Mouse (Mus musculus) urinary bladder, postnatal 14 days (tissue): ENCODE measurements around the gene Ano10.
A peak's percentile ranks its signal among the peaks of the same experiment; 100 is the strongest.
"Not testable (repeated sequence)": the region's sequence is repeated elsewhere in the genome, so short reads cannot be mapped to it uniquely, and the experiment has no call there.

ENCODE experiments used
- DNase-seq: peaks from one replicate; pipeline ENCODE4 v3.0.0; 2021; ENCODE audit warnings: low spot score

Ano10 gene

DNA sequence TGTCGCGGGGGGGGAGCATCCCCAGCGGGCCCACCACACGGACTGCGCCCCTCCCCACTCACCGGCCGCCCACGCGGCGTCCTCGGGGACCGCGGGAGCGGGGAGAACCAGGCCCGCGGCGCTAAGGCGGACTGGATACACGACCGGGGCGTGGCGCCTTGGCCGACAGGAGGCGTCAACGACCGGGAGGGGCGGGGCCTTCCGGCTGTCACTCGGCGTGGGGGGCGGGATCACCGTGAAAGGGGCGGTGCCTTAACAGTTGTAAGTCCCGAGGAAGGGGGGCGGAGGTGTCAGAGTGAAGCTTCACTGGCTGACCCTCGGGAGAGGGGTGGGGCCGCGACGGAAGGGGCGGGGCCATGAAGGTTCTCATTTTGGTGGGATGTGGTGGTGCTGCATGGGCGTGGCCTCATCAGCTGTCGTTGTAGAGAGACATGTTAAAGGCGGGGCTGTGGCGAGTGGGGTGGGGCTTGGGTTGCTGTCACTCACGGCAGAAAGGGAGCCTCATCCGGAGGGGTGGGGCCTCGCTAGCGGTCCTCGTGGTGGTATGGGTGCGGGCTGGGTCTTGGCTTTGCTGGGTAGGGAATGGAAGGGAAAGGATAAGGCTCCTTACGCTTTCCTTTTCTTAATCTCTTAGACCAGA lies at the start of gene Ano10:
Gene Ano10, minus strand, starts transcription at position 182 of the 640 bp plus-strand sequence.
- peak; percentile 98 for DNase-seq

DNA sequence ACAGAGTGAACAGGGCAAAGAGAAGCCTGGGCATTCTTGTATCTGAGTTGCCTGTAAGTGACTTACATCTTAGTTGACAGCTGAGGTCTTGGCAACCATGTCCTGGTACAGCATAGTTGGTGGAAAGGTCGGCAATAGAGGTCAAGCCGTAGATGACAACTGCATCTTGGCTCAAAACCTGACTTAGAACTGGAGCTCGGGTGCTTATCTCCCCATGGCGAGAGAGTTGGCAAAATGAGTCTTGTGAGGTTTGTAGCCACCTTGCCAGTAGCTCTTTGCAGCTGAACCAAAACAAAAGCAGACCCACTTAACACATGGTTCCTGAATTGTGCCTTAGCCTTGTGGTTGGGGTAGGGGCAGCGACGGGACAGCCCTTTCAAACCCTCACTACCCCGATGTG lies 49.2 kb upstream of the Ano10 start:
- no peak for DNase-seq

DNA sequence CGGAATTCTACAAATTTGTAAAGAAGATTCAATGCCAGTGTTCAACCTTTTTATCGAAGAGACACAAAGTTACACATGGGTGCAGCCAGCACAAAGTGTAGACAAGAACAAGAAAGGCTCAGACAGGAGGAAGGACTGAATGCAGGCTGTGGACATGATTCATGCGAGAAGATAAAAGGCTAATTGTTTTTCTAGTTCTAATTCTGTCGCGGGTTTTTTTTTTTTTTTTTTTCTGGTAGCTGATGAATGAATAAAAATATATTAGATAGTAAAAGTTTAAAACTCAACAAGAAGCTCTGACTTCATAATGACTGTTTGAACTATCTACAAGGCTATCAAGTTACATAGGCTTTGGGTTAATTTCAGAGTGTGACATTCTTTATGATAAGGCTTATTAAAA lies 45.7 kb upstream of the Ano10 start:
- DNase-seq = no peak

DNA sequence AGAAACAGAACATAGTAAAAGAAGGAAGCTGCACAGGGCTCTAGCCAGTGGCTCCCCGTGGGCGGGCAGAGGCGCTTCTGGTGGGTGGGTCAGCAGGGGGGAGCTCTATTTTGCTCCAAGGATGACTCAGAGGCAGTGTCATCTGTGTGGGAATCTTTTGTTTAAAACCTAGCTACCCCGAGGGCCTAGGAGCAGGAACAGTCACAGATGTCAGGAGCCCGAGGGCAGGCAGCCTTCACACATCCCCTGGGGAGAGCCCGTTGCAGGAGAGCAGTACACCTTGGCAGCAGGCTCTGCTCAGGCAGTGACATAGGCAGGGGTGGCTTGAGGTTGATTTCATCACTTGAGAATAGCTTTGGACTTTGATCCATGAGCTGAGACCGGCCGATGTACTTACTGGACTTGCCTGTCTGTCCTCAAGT lies 43.3 kb upstream of the Ano10 start:
- no peak for DNase-seq

DNA sequence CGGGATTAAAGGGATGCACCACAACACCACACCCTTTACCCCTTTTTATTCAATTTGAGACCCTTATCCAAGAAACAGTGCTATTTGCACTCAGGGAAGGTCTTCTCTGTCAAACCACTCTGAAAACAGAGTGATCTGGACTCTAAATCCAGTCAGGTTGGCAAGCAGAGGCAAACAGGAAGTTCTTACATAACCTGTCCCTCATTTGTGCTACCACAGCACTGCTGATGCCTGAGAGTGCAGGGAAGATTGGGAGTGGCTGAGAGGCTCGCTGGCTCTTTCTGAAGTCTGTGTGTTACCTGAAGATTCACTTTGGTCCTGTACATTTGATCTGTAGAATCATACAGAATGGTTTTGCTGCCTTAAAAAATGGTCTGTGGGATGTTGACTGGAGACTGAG lies 42.5 kb upstream of the Ano10 start:
- no peak for DNase-seq

DNA sequence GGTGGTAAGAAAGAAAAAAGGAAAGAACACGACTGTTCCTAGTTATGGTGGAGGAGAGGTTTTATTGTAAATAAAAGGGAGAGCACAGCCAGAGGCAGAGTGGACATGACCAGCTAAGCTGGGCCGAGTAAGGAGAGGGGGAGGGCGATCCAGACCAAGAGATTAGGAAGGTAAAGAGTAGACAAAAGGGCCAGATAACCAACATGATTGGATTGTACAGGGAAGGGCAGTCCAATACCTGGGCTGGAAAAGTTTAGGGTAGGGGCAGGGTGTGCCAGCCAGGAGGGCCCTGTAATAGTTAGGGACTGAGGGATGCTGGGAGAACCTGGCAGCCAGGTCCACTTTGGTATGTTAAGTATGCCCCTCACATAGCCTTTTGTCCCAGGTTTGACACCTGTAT lies 34.0 kb upstream of the Ano10 start:
- DNase-seq = no peak

DNA sequence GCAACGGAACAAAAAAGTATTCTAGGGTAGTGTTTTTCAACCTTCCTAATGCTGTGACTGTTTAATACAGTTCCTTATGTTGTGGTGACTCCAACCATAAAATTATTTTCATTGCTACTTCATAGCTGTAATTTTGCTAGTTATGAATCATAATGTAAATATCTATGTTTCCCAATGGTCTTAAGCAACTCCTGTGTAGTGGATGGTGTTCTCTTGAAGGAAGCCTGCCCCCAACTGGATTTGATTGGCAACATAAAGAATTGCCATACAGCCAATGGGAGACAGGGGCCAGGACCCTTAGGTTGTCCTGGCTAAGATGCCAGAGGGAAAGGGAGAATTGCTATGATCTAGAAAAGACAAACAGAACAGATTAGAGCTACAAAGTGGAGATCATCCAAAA lies 31.8 kb upstream of the Ano10 start:
- no peak for DNase-seq

DNA sequence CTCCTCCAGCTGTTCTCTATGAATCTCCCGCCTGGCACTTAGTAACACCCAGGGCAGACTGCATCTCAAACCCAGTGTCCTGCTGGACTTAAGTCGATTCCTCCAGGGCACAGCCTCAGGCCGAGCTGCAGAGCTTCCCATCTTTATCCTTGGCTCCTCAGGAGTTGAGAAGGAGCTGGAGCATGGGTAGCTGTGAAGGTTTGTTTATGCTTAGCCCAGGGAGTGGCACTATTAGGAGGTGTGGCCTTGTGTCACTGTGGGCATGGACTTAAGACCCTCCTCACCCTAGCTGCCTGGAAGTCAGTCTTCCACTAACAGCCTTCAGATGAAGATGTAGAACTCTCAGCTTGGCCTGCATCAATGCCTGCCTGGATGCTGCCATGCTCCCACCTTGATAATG lies 28.1 kb upstream of the Ano10 start:
- no peak for DNase-seq

DNA sequence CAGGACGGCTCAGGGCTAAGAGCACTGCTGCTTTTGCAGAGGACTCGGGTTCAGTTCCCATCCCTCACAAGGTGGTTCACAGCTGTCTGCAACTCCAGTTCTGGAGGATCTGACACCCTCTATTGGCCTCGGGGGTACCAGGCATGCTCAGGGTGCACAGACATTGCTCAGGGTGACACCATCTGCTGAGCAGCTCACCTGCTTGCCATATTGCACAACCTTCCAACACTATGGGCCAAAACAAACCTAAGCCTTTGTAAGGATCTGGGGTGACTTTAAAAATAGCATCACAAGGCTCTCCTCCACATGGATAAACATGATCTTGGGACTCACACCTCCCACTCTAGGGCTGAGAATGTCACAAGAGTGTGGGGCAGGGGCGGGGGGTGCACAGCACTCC lies 26.4 kb upstream of the Ano10 start:
- no peak for DNase-seq

DNA sequence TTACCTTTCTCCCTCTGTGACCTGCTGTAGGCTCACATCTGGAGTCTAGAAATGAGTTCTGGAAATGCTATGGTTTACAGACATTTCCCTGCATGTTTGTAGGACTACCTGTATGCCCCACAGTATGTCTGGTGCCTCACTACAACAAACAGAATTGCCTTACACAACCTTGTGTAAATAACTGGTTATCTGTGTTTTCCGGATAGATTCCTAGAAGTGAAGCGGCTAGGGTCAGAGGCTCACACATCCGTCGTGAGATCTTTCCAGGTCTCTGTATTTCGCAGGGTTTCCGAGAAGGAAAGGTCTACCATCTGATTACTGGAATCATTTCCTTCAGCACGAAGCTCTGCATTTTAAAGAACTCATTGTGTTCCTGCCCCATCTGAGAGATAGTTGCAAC lies 22.3 kb upstream of the Ano10 start:
- no peak for DNase-seq

DNA sequence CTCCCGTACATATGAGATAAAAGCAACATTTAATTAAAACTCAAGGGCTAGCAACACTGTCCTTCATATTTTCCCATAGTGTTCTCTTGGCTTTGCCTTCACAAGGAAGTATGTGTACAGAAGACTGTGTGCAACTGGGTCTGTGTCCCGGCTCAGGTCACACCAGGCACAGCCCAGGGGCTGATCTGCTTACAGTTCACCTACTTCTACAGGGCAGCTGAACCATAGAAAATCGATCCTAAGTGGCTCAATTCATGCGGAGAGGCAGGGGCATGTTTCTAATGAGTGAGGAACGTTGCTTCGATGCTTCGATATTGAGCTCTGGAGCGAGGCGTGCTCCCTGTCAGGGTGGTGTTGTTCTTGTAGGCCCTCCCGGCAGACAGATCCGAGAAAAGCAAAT lies 21.3 kb upstream of the Ano10 start:
- DNase-seq = no peak

DNA sequence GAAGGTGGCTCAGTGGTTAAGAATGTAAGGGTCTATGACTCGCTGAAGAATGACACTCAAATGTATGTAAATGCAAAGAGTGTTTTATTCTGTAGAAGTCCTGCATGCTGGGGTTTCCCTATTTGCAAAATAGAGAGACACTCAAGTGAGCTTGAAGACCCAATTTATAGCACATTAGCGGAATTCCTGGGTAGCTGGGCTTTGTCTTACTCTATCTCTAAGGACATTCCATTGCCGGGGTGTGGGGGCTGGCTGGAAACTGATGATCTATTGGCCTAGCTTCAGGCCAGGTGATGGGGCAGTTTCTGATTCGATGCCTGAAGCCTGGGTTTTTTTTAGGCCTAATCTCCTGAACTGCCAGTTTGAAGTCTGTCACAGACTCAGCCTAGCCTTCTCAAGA lies 20.7 kb upstream of the Ano10 start:
- no peak for DNase-seq

DNA sequence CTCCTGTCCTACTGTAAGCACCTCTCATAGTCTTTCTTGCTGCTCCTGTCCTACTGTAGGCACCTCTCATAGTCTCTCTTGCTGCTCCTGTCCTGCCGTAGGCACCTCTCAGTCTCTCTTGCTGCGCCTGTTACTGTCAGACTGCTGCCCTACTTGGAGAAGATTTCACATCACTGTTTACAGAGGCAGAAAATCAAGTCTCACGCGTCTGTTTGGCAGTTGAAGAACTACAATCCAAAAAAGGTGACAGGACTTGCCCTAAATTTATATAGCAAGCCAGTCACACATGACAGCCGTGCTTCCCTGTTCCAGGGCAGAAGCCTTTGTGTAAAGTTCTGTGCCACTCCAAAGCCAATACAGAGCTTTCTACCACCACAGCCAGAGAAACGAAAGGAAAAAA lies 20.2 kb upstream of the Ano10 start:
- DNase-seq = no peak

DNA sequence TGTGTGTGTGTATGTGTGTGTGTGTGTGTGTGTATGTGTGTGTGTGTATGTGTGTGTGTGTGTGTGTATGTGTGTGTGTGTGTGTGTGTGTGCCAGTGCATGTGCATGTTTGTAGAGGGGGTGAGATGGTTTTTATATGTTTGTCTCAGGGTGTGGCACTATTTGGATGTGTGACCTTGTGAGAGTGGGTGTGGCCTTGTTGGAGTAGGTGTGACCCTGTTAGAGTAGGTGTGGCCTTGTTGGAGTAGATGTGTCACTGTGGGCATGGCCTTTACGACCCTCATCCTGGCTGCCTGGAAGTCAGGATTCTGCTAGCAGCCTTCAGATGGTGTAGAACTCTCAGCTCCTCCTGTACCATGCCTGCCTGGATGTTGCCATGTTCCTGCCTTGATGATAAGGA lies 18.9 kb upstream of the Ano10 start:
- not testable (repeated sequence) for DNase-seq

DNA sequence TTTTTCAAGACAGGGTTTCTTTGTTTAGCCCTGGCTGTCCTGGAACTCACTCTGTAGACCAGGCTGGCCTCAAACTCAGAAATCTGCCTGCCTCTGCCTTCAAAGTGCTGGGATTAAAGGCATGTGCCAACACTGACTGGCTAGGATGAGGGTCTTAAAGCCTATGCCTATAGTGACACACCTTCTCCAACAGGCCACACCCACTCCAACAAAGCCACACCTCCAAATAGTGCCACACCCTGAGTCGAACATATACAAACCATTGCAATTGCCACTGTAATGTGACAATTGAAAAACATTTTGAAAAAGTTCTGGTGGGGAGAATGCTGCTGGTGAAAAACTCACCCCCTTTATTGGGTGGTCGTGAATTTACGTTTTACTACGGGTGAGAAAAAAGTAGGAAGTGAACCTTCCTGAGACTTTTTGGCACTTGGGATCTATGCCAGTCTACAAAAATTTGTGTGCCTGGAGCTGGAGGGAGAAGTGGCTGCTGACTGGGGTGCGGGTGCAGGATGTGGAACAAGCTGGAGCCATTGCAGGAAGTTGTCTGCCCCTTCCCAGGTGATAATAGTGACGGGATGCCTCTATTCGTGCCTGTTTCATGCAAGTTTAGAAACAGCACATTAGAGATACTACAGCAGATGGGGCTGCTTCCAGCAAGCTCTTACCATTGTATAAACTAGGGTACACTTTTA lies 18.2 kb upstream of the Ano10 start:
- DNase-seq = no peak

DNA sequence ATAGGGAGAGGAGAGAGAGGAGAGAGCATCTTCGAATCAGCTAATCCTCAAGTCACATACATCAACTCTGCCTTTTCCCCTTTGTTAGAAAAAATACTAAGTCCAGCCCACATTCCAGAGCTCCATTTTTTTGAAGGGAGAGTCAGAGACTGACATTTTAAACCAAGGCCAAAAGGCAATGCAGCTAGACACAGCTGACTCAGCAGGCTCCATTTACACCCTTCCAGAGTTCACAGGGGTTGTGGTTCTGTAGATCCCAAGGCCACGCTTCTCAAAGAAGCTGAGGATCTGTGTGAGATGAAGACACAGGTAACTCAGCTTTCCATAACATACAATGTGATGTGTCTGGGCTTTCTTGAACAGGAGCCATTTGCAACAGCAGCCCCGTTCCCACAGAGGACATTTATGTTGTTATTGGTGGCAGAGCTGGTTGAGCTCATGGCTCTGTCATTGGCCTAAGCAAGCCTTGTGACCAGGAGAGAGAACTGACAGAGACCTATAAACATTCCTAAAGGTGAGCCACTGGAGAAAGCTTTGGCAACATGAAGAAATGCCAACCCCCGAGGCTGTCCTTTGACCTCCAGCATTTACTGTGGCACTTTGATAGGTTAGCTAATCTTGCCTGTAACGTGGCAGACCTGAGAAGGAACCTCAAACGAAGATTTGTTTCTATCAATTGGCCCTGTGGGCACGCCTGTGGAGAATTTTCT lies 17.0 kb upstream of the Ano10 start:
- peak; percentile 17 for DNase-seq

DNA sequence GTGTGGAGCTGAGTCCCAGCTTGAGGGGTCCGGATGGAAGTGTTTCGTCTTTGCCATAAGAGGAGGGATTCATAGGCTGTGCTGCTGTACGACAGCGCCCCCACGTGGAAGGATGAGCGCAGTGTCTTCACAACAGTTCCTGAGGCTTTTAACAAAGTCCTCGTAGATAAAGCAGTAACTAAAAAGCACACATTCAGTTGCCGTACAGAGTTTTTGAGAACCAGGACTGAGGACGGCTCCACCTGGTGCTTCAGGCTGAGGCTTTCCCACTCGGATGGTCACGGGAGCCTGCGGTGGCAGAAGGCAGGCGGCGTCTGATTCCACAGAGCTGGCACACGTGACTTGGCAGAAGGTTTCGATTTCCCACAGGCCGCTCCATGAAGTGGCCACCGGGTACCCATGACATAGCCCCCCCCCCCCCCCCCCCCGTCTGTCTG lies 16.4 kb upstream of the Ano10 start:
- DNase-seq = peak; percentile 84

DNA sequence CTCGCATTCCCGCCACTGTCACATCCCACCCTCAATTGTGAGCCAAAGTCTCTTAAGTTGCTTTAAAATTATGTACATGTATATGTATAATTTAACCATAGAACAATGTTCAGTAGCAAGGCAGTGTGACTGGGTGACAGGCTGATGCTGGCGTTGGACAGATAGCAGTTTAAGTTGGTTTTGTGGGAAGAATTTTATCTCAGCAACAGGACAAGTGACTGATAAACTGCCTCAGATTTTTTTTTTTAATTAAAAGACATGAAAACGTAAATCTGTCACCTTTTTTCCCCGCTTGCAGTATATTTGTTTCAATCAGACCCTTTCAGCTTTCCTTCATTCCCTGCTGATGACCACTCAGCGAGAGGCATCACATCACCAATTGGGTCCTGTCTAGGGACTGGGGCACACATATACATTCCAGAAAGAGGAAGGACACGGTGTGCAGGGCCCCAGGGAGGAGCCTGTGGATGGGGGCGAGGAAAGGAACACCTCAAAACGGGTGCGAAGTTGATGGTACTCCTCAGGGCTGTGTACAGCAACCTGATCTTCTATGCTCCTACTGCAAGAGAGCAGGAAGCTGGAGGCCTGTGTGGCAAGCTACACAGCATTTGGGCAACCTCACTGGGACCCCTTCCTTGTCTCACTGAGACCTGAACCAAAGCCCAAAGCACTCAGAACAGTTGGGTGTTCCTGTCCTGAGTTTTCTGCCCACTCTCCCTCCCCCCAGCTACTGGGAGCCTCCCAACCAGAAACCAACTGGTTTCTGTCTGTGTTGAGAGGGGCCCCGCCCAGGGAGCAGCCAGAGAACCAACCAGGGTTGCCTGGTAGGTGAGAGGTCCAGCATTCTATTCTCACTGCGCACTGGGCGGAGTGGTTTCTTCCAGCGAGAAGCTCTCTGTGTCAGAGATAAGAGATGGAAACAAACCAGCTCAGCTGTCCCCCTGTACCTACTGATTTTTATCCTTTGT lies 15.1 kb upstream of the Ano10 start:
- DNase-seq = peak; percentile 74

DNA sequence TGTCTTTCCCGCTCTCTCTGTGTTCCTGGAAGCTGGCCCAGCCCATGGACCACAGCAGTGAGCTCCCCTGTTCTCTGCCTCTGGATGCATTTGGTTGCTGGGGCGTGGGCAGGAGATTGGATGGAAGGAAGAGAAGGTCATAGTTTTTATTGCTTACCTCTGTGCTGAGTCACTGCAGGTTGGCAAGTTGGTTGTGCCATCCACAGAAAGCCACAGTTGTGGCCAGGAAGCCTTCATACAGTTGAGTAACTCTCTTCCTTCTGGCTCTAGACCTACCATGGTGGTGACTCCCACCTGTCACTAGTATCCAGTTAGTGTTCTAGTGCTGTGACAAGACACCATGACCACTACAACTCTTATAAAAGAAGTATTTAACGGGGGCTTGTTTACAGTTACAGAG lies 11.1 kb upstream of the Ano10 start:
- DNase-seq = no peak

DNA sequence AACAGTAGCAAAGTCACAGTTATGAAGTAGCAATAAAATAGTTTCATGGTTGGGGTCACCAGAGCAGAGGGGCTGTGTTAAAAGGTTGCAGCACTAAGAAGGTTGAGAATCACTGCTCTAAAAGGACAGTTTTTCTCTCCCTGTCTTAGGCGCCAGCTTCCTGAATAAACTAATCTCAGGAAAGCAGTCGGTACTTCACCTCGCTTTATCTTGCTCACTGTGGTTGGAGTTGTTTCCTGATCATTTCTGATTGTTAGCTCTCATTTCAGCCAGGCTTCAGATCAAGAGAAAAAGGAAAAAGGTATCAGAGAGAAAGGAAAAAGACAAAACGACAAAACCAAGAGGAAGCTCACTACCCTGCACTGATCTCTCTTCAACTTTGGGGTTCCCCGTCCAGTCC lies 1.9 kb upstream of the Ano10 start:
- DNase-seq = no peak

DNA sequence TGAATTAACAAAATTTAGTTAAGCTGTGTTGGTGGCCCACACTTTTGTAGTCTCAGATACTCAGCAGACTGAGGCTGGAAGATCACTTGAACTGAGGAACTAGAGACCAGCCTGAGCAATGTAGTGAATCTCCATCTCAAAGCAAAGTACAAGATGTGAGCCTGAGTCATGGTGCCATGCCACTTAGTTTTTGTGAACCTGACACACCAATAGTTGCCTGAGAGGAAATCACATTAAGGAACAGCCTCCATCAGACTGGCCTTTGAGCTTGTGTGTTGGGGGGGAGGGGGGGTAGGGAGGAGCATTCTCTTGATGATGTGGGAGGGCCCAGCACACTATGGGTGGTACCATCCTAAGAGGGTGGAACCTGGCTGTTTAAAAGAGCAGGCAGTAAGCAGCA lies 1.2 kb upstream of the Ano10 start:
- no peak for DNase-seq

DNA sequence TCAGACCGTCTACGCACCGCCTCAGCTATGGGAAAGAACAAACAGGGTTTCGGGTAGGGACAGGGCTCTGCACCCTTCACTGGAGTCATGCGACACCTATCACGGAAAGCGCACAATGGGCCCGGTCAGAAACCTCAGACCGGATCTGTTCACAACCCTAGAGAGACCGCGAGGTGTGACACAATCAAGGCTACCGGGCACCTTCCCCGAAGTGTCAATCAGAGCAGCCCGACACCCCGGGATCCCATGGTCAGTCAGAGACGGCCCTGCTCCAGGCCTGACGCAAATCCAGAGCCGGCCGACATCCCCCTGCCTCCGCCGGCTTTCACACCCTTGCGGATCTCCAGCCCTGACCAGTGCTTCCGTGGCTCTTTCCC lies 370 bp downstream of the Ano10 start:
- DNase-seq = peak; percentile 39
